Mouse (Mus musculus): ENCODE results near the gene Vezt.
A peak's percentile ranks its signal among the peaks of the same experiment; 100 is the strongest.

DNA sequence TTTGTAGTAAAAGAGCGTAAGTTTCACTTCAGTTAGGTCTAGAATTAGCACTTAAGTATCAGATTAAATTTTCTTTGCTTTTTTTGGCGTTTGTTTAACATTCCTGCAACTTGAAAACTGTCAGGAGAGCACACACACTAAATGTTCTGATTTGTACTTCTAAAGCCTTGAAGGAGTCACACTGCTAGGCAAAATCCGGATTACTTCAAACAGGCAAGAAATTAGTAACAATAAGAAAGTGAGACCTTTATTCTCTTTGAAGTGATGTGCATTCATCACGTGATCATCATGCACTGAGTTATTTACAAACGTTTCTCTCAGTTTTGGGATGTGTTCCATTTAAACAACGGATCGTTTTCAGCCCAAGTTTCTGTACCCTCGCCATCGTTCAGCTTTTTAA lies 1.6 kb upstream of the Vezt start:
- TF ChIP-seq POLR2A (IDR thresholded peaks at IDR 0.05; ENCODE audit: insufficient read length, low read depth) (no peak), USF1 (IDR thresholded peaks at IDR 0.05; ENCODE audit: low read depth) (peak; percentile 92), MYOG (IDR thresholded peaks at IDR 0.05; ENCODE audit: control insufficient read depth in 1 of 3, insufficient read depth in 1 of 3, insufficient read length in 2 of 3, low read depth in 2 of 3) (no peak), MYOD1 (IDR thresholded peaks at IDR 0.05; ENCODE audit: control insufficient read depth in 1 of 3, insufficient read length in 2 of 3, low read depth in 2 of 3) (no peak), MAX (IDR thresholded peaks at IDR 0.05; ENCODE audit: low read depth) (no peak), TCF12 (IDR thresholded peaks at IDR 0.05; ENCODE audit: insufficient read depth, poor library complexity, severe bottlenecking) (no peak), CEBPB (IDR thresholded peaks at IDR 0.05; ENCODE audit: insufficient read depth, poor library complexity, severe bottlenecking) (no peak)

All from myocyte (in vitro differentiated cells).